Mouse (Mus musculus): Measurements from ENCODE around the gene Sspo.
"Not testable (repeated sequence)": the region's sequence is repeated elsewhere in the genome, so short reads cannot be mapped to it uniquely, and the experiment has no call there.

Sspo gene

GRCm38 (mm10) chr6:48487747-48488725, 40.0 kb downstream of the Sspo start:
- DNase-seq (ENCODE audit: low read depth, low spot score): no peak

GRCm38 (mm10) chr6:48489741-48490140, 41.7 kb downstream of the Sspo start:
- no peak for DNase-seq (ENCODE audit: low read depth, low spot score)

DNA sequence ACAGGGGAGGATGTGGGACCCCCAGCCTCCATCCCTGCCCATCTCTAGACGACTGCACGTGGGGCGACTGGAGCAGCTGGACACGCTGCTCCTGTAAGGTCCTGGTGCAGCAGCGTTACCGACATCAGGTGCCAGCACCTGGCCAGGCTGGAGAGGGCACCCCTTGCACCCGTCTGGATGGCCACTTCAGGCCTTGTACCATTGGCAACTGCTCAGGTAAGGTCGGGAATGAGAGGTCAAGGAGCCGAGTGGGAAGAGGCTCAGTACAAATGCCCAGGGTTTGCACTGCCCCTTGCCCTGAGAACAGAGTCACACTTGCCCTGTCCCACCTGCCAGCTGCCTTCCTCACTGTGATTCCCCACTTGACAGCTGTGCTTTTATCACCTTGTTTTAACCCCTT, 43.3 kb downstream of the Sspo start:
- DNase-seq (ENCODE audit: low read depth, low spot score): no peak

GRCm38 (mm10) chr6:48493136-48493730, 45.2 kb downstream of the Sspo start:
- DNase-seq (ENCODE audit: low read depth, low spot score): no peak

DNA sequence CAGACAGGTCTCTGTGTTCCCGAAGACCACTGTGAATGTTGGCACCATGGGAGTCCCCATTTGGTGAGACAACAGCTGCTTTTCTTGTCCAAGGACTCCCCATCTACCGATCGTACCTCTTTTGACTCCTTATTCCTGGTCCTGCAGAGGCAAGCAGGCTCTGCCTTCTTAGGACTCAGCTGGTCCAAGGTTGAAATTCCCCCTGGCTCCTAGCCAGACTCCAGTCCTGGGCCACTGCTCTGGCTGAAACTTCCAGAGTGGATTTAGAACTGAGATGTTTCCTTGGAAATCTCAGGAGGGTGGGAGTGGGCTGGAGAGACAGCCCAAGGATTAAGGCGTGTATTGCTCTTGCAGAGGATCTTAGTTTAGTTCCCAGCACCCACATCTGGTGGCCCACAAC, 49.5 kb downstream of the Sspo start:
- no peak for DNase-seq (ENCODE audit: low read depth, low spot score)

- DNase-seq (ENCODE audit: low read depth, low spot score): no peak
Observed at GRCm38 (mm10) chr6:48503847-48504240, 55.8 kb downstream of the Sspo start.

- DNase-seq (ENCODE audit: low read depth, low spot score): peak; percentile 60
Observed at GRCm38 (mm10) chr6:48504241-48504854, 56.3 kb downstream of the Sspo start.

GRCm38 (mm10) chr6:48508087-48508486, 60.1 kb downstream of the Sspo start:
- no peak for DNase-seq (ENCODE audit: low read depth, low spot score)

GRCm38 (mm10) chr6:48510426-48510825, 62.4 kb downstream of the Sspo start:
- no peak for DNase-seq (ENCODE audit: low read depth, low spot score)

DNA sequence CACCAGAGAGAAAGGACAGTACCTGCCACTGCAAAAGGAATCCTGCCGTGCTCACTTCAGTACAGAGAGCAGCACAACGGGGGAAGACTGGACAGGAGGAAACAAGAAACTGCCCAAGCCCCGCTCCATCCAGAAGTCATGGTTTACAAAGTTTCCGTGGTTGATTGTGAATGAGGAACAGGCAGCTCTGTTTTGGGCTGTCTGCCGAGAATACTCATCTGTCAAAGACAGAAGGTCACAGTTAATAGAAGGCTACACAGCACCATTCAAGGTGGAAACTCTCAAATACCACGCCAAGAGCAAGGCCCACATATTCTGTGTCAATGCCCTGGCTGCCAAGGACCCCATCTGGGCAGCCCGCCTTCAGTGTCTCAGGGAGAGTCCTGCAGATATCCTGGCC, 63.8 kb downstream of the Sspo start:
- DNase-seq (ENCODE audit: low read depth, low spot score): no peak

- DNase-seq (ENCODE audit: low read depth, low spot score): not testable (repeated sequence)
Observed at GRCm38 (mm10) chr6:48524882-48525281, 76.9 kb downstream of the Sspo start.

DNA sequence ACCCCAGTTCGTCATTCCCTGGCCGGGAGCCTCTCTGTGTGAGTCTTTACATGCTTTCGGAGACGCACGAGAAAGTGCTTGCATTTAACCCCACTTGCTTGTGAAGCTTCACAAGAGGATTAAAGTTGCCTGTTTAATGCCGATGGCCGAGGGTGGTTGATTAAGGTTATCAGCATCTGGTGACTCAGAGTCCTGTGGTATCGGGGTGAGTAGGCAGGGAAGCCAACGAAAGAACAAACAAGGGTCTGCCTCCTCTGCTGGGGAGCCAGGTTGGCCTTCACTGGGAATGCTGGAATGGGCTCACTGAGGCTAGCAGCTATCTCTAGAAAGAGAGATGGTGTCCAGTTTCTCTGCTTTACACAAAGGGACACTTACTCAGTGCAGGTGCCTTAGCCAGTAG, 79.9 kb downstream of the Sspo start:
- no peak for DNase-seq (ENCODE audit: low read depth, low spot score)

- no peak for DNase-seq (ENCODE audit: low read depth, low spot score)
Observed at GRCm38 (mm10) chr6:48529261-48529660, 81.2 kb downstream of the Sspo start.

DNA sequence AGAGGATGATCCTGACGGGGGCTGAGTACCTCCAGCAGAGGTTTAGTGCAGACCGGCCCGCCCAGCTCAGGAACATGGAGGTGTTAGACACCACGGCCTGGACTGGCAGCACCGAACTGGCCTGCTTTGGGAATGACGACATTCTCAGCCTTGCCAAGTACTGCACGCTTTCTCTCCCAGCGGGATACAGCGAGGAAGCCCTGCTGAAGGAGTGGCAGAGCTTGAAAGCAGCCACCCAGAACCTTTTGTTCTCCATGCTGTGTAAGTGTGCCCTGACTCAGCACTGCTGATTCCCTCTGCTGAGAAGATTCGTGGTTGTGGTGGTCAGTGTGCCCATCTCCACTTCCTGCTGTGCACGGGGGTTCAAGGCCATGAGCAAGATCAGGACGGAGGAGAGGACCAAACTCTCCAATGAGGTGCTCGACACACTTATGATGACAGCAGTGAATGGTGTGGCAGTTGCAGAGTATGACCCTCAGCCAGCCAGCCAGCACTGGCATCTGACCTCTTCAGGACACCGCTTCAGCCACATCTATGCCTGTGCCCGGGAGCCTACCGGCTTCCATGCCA, 81.9 kb downstream of the Sspo start:
- no peak for DNase-seq (ENCODE audit: low read depth, low spot score)

- DNase-seq (ENCODE audit: low read depth, low spot score): no peak
Observed at GRCm38 (mm10) chr6:48530862-48531261, 82.8 kb downstream of the Sspo start.

DNA sequence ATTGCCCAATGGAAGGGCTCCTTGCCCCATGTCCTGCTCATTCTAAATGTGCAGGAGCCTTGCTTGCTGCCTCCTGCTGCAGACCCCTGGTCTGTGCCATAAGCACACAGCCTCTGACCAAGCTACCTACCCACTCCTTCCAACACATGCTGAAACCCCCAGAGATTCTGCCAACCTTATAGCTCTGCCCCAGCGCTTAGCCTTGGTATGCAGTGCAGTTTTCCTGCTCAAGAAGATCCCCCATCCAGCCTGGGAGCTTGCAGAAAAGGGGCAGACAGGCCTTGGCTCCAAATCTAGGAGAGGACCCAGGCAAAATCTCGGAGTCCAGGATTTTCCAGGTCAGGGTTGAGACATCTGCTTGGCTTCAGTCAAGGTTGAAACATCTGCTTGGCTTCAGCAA, 85.4 kb downstream of the Sspo start:
- no peak for DNase-seq (ENCODE audit: low read depth, low spot score)

- no peak for DNase-seq (ENCODE audit: low read depth, low spot score)
Observed at GRCm38 (mm10) chr6:48534913-48535312, 86.9 kb downstream of the Sspo start.

- no peak for DNase-seq (ENCODE audit: low read depth, low spot score)
Observed at GRCm38 (mm10) chr6:48536091-48536490, 88.1 kb downstream of the Sspo start.

DNA sequence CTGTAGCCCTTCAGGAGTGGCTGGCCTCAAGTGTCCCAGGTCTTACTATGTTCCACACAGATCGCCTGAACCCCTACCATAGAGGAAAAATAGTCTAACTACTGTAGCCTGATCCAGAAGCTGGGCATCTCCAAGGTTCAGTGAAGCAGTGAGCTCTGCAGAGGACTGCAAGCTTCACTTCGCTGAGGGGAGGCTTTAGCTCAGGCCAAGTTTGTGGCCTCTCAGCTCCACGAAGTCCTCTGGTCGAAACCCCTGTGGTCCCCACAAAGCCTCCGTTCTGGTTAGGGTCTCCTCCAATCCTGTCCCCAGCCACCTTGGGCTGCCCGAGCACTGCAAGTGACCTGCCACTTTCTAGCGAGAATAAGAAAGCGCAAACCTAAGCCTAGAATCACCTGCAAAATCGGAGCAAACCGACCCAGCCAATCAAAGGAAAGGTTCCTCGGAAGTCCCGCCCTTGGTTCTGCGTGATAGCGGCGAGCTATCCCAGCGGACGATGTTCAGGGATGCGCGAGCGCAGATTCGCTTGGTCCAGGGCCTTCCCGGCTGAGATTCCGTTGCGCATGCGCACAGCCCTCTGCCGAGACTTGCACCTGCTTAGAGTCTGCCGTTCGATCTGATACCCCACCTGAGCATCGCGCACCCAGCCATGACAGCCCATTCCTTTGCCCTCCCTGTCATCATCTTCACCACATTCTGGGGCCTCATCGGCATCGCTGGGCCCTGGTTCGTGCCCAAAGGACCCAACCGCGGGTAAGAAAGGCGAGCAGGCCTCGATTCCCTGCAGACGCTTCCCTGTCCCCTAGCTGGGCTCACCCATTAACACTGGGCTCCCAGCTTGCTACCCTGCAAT, 89.3 kb downstream of the Sspo start, which contains the start of gene Atp6v0e2:
TSS of gene Atp6v0e2 (plus strand) at position 511 of the 850 bp plus-strand sequence.
- DNase-seq (ENCODE audit: low read depth, low spot score): peak; percentile 93

DNA sequence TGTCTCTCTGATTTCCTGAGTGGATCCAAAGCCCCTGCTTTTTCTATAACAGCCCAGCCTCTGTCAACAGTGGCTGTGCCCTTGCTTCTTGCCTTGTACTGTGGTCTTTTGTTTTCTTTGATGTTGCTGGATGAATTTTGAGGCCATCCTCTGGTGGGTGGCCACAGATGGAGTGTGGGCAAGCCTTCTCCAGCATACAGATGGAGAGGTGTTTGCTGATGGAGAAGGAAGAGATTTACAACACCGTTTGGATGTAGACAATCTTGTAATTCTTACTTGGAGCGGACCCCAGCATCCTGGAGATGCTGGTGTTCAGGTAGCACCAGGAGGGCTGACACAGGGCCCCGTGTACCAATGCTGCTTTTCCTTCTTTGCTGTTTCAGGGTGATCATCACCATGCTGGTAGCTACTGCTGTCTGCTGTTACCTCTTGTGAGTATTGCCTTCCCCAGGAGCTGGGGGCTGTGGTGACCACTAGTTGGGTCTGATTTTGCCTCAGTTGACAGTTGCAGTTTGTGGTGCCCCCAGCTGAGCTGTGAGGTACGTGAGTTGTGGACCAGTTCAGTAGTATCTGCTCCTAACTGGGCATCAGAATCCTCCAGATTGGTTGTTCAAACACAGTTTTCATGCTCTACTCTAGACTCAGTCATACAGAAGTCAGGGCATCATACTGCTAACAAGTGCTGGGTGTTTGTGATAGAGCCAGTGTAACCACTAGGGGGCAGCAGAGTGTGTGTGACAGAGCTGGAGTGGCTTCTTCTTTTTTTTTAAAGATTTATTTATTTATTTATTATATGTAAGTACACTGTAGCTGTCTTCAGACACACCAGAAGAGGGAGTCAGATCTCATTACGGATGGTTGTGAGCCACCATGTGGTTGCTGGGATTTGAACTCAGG, 91.1 kb downstream of the Sspo start:
- no peak for DNase-seq (ENCODE audit: low read depth, low spot score)

Data from brain, embryonic 18.5 days (tissue).